31 mouse cellular contexts compared by ENCODE assay signal in genomic region chr13:113819006-113819405, GRCm38 (mm10).
"Had no signal": no experiment of that assay in that cellular context is flagged by ENCODE, and none has a peak within 500 bp of the region (broad histone marks: within the 10 kb centered on the region; RNA-seq: fewer than 3 reads in every experiment).

No protein-coding gene starts in this region.

- ATAC-seq: liver, embryonic 12.5 days; liver, postnatal 0 days; lung, postnatal 0 days; midbrain, embryonic 13.5 days; midbrain, embryonic 15.5 days; midbrain, embryonic 16.5 days had no signal

- H3K27ac ChIP-seq: left cerebral cortex, adult 2 months; limb, embryonic 10.5 days; limb, embryonic 12.5 days; limb, embryonic 13.5 days; limb, embryonic 15.5 days; liver, embryonic 12.5 days; liver, embryonic 13.5 days; liver, embryonic 14.5 days; liver, embryonic 15.5 days; lung, embryonic 15.5 days; macrophage; midbrain, embryonic 12.5 days; midbrain, embryonic 13.5 days; midbrain, embryonic 15.5 days; neural tube, embryonic 12.5 days had no signal

- H3K4me2 ChIP-seq: limb, embryonic 12.5 days; limb, embryonic 13.5 days; limb, embryonic 15.5 days; liver, embryonic 11.5 days; liver, embryonic 12.5 days; liver, embryonic 13.5 days; liver, embryonic 15.5 days; lung, embryonic 14.5 days; lung, embryonic 15.5 days; midbrain, embryonic 12.5 days; midbrain, embryonic 13.5 days; midbrain, embryonic 15.5 days; neural tube, embryonic 12.5 days had no signal

- H3K27me3 ChIP-seq: limb, embryonic 12.5 days; limb, embryonic 13.5 days; limb, embryonic 15.5 days; liver, embryonic 12.5 days; liver, embryonic 13.5 days; liver, embryonic 15.5 days; lung, embryonic 15.5 days; megakaryocyte, embryonic 14.5 days; midbrain, embryonic 12.5 days; midbrain, embryonic 13.5 days; midbrain, embryonic 15.5 days; neural tube, embryonic 12.5 days had no signal

- DNase-seq: left cerebral cortex, postnatal 4 days; liver; liver, embryonic 13.5 days; liver, postnatal 0 days; lung, adult 18-20 months; lung, adult 2 months; lung, embryonic 14.5 days; lung, postnatal 10 days; lung, postnatal 14 days; lung, postnatal 36 days; lung, postnatal 4 days; midbrain, embryonic 14.5 days had no signal

- H3K36me3 ChIP-seq: limb, embryonic 10.5 days; limb, embryonic 12.5 days; limb, embryonic 13.5 days; limb, embryonic 15.5 days; liver, embryonic 12.5 days; liver, embryonic 13.5 days; liver, embryonic 15.5 days; lung, embryonic 15.5 days; midbrain, embryonic 12.5 days; midbrain, embryonic 13.5 days; midbrain, embryonic 15.5 days; neural tube, embryonic 12.5 days had no signal

- H3K9me3 ChIP-seq: limb, embryonic 10.5 days; limb, embryonic 12.5 days; limb, embryonic 13.5 days; limb, embryonic 15.5 days; liver, embryonic 12.5 days; liver, embryonic 13.5 days; liver, embryonic 15.5 days; lung, embryonic 15.5 days; megakaryocyte, embryonic 14.5 days; midbrain, embryonic 12.5 days; midbrain, embryonic 13.5 days; midbrain, embryonic 15.5 days; neural tube, embryonic 12.5 days had no signal

- H3K9ac ChIP-seq: limb, embryonic 12.5 days; limb, embryonic 13.5 days; limb, embryonic 15.5 days; liver, embryonic 12.5 days; liver, embryonic 13.5 days; liver, embryonic 14.5 days; liver, embryonic 15.5 days; liver, postnatal 0 days; lung, embryonic 14.5 days; lung, embryonic 15.5 days; midbrain, embryonic 12.5 days; midbrain, embryonic 13.5 days; midbrain, embryonic 15.5 days; neural tube, embryonic 12.5 days had no signal

- H3K4me1 ChIP-seq: midbrain, embryonic 15.5 days had no signal

- H3K4me3 ChIP-seq: left cerebral cortex, adult 2 months; limb, embryonic 10.5 days; limb, embryonic 12.5 days; limb, embryonic 13.5 days; limb, embryonic 15.5 days; liver, embryonic 12.5 days; liver, embryonic 13.5 days; liver, embryonic 15.5 days; lung, embryonic 15.5 days; megakaryocyte, embryonic 14.5 days; midbrain, embryonic 12.5 days; midbrain, embryonic 13.5 days; midbrain, embryonic 15.5 days; myocyte; neural tube, embryonic 12.5 days had no signal
